Mouse (Mus musculus) brain, adult 2 months (tissue): ENCODE data around the gene Olfr283.
"Not testable (repeated sequence)": the region's sequence is repeated elsewhere in the genome, so short reads cannot be mapped to it uniquely, and the experiment has no call there.

Experiments used
- DNase-seq: peaks from one replicate; pipeline ENCODE4 v3.0.0; 2011; ENCODE audit warnings: low read depth, low spot score

Gene Olfr283

DNA sequence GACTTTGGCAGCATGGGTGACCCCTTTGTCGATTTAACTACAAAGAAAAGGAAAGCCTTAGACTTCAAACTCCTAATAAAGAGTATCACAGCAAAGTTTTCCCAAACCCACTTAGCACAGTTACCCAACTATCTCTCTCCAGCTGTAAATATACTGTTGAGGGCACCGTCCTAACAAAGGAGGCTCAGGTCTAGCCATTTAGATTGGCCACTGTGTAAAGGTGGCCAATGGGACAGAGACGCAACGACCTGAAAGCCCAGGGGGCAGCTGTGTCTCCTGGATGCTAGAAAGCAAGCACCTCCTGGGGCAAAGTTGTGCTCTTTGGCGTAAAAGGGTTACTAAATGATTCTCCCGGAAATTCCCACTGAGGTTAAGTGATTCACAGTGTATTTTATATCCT lies at the start of gene Olfr283:
Gene Olfr283, minus strand, starts transcription at position 101 of the 400 bp plus-strand sequence.
- no peak for DNase-seq

DNA sequence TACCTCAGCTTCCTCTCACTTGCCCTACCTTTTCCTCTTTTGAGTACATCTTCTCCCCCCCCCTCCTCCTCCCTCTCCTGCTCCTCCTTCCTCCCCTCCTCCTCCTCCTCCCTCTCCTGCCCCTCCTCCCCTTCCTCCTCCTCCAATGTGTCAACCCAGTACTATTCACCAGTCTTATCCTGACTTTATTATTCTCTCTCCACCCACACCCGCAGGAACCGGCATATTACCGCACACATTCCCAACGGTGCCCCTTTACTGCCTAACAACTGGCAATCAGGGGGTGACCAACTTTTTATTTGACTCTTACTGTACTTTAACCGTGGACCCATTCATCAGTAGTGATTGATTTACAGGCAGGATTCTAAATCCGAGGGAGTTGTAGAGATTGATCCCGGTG lies 44.4 kb upstream of the Olfr283 start:
- DNase-seq = no peak

DNA sequence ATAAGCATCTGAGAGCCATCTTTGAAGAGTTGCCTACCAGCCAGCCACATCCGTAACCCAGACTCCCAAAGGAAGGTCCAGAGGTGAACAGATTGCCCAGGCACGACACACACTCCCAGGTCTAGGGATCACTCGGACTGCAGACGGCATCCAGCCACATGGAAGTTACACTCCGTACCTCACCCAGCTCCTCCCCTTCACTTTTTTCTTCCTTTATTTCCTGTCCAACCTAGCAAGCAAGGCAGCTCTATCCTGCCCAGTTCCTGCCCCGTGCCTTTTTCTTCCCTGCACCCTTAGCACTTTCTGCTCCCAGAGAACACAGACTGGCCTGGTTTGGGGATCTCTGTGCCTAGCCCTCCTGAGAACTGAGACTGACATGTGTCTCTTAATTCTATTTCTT lies 44.0 kb upstream of the Olfr283 start:
- DNase-seq = no peak

DNA sequence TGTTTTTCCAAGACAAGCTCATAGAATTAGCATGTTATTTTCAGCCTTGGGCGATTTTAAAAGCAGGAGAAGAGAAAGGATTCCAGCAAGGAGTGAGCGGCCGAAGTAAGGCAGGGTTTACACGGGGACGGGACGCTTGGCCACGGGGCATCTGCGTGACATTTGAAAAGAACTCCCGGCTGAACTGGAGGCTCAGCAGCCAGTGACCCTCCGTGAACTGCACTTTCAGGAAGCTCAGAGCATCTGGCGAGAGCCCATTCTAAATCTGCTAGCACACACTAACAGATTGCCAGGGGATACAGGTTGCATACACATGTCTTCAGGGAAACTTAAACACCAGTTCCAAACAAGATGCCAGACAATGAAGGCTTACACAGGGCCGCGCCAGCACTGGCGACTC lies 43.6 kb upstream of the Olfr283 start:
- no peak for DNase-seq

DNA sequence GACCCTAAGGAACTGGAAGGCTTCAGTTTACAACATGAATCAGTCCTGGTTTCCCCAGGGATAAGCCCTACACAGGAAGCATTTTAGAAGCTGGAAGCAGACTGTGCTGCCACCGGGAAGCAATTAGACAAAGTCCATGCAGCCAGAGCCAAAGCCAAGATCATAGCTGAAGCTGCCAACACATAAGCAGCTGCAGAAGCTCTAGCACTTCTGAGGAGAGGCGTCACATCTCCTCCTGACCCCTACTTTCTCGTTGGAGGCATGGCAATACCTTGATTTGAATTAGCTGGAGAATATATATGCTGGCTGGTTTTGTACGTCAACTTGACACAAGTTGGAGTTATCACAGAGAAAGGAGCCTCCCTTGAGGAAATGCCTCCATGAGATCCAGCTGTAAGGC lies 40.2 kb upstream of the Olfr283 start:
- DNase-seq = no peak

DNA sequence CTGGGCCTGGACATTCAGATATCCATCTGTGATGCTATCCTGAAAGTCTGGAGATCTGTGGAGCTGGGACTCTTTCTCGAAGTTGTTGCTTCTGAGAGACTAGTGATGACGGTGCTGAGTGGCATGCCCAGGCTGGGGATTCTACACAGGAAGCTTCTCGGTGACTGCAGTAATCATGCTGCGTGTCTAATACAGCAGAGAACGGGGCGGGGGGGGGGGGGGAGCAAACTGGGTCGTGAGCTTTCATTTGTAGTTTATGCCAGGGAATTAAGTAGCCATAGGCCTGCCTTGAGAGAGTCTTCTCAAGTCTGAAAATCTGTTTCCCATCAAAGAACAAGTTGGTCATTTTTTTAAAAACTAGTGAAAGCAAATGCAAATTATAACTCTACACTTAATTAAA lies 37.4 kb upstream of the Olfr283 start:
- DNase-seq = no peak

DNA sequence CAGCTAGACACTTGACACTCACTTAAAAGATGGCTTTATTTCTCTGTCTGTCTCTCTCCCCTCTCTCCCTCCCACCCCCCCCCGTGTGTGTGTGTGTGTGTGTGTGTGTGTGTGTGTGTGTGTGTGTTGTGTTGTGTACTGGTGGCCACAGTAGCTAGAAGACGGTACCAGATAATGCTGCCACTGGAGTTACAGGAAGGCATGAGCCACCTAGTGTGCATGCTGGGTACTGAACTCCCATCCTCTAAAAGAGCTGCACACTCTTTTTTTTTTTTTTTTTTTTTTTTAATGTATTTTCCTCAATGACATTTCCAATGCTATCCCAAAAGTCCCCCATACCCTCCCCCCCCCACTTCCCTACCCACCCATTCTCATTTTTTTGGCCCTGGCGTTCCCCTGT lies 36.5 kb upstream of the Olfr283 start:
- peak; percentile 34 for DNase-seq

DNA sequence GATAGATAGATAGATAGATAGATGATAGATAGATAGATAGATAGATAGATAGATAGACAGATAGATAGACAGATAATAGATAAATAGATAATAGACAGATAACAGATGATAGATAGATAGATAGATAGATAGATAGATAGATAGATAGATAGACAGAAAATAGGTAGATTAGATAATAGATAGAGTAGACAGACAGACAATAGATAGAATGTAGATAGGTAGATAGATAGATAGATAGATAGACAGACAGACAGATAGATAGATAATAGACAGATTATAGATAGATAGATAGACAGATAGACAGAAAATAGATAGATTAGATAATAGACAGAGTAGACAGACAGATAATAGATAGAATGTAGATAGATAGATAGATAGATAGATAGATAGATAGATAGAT lies 36.1 kb upstream of the Olfr283 start:
- not testable (repeated sequence) for DNase-seq

DNA sequence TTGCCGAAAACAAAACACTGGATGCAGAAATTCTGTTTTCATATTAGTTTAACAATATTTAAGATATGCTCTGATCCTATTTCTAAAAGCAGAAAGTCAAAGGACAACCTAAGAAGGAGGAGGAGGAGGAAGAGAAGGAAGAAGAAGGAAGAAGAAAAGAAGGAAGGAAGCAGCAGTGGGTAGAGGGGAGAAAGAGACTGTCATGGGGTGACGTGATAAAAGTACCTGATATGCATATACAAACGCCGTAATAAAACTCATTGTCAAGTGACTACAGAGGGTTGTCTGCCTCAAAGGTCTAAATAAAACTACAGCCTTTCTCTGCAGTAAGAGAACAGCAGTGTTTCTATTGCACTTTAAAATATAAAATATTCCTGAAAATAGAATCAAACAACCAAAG lies 35.2 kb upstream of the Olfr283 start:
- DNase-seq = no peak

DNA sequence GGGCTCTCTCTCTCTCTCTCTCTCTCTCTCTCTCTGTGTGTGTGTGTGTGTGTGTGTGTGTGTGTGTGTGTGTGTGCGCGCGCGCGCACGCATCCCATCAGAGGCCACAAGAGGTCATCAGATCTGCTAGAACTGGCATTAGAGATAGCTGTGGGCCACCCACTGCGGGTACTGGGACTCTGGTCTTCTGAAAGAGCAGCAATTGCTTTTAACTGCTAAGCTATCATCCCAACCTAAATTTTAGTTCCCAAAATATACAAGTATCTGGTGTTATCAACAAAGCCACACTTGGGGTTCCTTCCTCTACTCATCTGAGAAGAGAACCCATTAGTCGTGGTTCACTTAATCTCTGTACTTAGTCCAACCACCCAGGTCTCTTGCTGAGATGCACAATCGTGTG lies 29.5 kb upstream of the Olfr283 start:
- no peak for DNase-seq

DNA sequence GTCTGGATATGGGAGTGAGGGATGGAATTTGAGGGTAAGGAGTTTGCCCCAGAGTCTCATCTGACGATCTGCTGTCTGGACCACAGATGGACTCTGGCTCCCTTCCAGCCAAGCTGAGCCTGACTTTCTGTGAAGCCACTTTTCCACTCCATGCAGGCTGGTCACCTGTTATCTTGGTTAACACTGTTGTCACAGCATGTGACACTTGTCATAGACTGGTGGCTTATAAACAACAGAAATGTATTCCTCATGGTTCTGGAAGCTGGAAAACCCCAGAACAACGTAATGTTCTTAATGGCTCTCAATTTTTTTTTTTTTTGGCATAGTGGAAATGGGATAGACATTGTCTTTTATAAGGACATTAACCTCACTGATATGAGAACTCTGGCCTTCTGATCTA lies 28.9 kb upstream of the Olfr283 start:
- no peak for DNase-seq

DNA sequence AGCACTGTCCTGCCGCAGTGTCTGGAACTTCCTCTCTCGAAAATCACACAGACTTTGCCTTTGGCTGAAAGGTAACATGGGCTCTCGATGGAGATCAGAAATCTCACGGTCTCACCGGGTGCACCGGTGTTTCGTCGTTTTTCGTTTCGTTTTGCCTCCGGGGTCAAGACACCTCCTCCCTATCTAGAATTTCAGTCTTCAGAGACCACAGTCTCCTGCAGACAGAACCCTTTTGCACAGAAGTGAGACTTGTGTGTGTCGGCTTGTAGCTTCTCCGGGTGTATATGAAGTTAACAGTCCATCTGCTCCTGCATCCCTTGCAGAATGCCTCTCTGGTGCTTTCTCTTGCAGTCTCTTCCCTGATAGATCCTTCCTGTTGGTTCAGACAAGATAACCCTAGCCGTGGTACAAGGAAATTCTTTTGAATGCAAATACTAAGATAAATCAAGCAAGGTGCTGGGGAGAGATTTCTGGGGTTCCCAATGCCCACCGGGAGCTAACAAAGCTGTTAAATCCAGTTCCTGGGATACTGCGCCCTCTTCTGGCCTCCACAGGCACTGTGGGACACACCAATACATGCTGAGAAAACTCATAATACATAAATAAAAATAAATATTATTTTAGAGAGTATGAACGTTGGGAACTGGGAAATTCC lies 27.8 kb upstream of the Olfr283 start:
- DNase-seq = peak; percentile 35

DNA sequence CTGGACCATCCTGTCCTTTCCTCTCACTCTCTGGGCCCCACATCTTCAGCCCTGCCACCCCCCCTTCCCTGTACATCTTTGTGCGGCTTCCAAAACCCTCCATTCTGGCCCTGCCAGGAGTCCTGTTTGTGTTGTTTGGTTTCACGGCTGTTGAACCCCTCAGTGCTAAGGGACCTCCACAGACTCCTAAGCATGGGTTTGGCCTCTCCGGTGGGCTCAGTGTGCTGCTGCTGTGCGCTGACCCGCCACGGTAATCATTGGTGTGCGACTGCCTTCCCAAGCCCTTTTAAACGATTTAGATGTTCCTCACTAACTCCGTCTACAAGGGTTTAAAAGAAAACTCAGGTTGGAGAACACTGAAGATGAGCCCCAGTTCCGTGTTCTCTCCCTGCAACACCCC lies 21.6 kb upstream of the Olfr283 start:
- DNase-seq = no peak

DNA sequence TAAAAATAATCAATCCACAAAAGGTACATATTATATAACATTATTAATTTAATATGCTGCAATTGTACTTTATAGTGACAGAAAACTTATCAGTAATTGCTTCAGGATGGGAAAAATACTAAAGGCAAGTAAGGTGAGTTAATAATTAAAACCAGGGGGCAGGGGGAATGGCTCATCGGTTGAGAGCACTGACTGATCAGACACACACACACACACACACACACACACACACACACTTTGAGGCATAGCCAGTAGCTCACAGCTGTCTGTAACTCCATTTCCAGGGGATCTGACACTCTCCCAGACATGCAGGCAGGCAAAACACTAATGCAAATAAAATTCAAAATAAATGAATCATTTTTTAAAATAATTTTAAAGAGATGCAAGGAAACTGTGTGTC lies 16.4 kb upstream of the Olfr283 start:
- no peak for DNase-seq

DNA sequence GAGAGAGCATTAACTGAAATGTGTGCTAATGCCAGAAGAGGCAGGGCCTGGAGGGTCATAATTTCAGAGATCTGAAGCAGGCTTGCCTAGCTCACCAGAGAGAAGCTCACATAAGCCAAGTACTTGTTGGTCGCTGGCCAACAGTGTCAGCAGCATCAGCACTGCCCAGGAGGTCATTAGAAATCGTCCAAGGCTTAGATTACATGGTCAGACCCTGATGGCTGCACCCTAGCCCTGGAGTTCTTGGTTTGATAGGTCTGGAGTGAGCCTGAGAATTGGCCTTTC lies 11.1 kb upstream of the Olfr283 start:
- DNase-seq = peak; percentile 11

DNA sequence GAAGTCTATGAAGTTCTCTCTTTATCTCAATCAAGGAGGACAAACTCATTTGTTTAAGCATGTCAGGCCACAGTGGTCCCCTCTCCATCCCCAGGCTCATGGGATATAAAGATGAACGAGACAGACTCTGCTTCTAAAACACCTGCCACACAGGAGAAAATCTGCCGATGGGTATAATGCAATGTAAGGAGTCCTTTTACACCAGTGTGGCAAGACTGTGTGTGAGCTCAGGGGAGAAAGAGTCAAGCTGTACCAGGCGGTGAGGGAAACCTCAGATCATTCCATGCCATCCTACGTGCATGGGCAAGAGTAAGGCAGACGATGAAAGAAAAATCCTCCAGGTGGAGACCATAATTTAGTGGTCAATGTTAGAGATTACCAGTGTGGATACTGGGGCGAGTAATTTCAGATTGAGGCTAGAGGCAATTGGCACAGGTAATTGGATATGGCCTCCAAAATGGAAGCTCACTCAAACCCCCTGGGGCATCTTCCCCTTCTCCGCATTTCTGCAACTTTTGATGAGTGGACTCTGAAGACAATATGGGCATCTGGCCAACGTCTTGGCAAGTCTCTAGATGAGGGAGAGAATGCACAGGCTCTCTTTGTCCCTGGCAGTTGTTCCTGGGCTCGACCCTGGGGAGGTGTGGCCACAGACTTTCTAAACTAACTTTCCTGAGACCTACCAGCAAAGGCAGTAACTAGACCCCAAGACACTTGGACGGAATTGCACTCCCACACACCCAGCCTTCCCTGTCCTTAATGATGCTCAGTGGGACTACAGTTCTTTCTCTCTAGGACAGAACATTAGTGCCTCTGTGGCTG lies 10.5 kb upstream of the Olfr283 start:
- DNase-seq = no peak

DNA sequence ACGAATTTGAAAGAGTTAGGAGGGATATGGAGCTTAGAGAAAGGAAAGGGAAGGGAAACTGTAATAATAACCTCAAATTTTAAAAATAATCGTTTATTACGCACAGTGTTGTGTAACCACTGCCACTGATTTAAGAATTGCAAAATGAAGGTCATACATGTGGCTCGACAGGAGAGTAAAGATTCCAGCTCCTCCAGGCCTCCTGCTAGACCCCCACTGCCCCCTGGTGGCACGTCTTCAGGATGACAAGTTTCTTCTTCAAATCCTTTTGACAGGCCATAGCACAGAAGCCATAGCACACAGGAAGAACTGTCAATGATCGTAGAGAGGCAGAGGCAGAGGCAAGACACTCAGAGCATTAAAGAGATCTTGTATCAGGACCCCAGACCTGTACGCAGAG lies 9.1 kb upstream of the Olfr283 start:
- peak; percentile 92 for DNase-seq

DNA sequence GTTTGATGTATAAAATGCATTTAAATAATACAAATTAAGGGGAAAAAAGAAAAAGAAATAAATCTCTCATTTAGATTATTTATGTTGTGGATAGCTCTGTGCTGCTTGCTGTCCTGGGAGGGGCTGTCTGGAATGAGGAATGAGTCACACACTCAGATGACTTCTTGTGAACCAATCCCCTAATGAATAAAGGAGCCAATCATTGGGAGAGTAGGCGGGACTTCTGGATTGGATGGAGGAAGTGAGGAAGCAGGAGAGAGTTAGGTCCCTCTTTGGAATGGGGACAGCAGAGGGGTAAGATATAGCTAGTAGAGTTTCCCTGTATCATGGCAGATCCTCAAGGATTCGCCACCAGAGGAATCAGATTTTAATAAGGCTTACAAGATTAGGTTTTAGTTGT lies 6.9 kb upstream of the Olfr283 start:
- no peak for DNase-seq

DNA sequence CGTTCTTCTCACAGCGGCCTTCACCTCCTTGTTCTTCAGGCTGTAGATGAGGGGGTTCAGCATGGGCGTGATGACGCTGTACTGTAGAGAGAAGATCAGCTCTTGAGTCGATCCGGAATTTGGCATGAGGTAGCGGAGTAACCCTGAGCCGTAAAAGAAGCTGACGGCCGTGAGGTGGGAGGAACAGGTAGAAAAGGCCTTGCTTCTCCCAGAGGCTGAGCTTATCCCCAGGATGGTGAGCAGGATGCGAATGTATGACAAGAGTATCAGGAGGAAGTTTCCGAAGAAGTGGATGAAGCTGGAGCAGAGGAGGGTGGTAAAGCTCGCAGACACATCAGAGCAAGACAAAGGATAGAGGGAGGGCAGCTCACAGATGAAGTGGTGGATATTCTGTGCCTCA lies 2.5 kb downstream of the Olfr283 start:
- DNase-seq = no peak

DNA sequence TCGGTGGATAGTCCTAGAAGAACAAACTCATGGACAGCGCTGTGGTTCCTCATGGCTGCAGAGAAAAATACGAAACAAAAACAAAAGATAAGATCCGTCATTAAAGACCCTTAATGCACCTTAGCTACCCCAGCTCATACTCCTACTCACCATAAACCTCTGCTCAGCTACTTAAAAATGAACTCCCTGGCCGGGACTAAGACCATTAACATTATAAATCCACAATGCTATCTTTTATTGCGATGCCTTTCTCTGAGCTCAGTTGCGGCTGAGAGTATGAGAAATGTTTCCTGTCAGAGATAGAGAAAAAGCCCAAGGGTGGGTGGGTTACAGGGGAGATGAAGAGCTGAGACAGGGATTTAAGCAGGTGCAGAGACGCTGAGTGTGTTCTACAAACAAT lies 39.9 kb downstream of the Olfr283 start, which contains the start of gene Olfr284:
Gene Olfr284, minus strand, starts transcription at position 101 of the 400 bp plus-strand sequence.
- no peak for DNase-seq
